Mouse (Mus musculus): ENCODE data around the gene Cel.

GRCm38 (mm10) chr2:28549157-28549556, 14.0 kb downstream of the Cel start:
- TF ChIP-seq CTCF (IDR thresholded peaks at IDR 0.05; ENCODE audit: low read depth) (no peak), EP300 (optimal IDR thresholded peaks at IDR 0.05) (no peak)

Measured in stomach, postnatal 0 days (tissue).